Mouse (Mus musculus) left cerebral cortex, adult 18-20 months (tissue): Measurements from ENCODE around the gene Luzp1. TPM values are rescaled to one million over a fixed set of nuclear protein-coding genes. Genes with fewer than 3 reads are reported as not detected.

Experiments used
- DNase-seq, 2 experiments: peaks; one replicate each; pipeline ENCODE4 v3.0.0; 2021 to 2022; ENCODE audit warnings: low spot score in 2 of 2, mixed read lengths in 1 of 2
- total RNA-seq, 2 experiments: library from RNA; stranded (reverse); gene quantifications; 2 replicates each; pipeline ENCODE4 v1.2.3; 2021

Luzp1 gene
- total RNA-seq, 2 experiments from 2014 or later, result 83.9 to 88.2 TPM

DNA sequence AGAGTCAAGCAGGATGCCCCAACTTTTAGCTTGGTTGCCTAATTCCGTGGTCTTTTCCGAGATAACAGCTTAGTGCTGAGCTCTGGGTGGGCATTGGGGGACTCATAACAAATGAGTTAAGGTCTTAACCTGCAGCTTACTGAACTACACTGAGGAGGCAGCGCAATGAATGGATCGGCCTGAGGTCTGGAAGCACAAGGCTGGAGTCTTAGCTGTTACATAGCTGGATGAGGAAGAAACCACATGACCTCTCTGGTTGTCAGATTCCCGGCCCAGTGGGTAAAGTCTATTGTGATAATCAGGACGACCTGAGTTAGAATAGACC is 7.8 kb upstream of the Luzp1 start:
- DNase-seq, result no peak

DNA sequence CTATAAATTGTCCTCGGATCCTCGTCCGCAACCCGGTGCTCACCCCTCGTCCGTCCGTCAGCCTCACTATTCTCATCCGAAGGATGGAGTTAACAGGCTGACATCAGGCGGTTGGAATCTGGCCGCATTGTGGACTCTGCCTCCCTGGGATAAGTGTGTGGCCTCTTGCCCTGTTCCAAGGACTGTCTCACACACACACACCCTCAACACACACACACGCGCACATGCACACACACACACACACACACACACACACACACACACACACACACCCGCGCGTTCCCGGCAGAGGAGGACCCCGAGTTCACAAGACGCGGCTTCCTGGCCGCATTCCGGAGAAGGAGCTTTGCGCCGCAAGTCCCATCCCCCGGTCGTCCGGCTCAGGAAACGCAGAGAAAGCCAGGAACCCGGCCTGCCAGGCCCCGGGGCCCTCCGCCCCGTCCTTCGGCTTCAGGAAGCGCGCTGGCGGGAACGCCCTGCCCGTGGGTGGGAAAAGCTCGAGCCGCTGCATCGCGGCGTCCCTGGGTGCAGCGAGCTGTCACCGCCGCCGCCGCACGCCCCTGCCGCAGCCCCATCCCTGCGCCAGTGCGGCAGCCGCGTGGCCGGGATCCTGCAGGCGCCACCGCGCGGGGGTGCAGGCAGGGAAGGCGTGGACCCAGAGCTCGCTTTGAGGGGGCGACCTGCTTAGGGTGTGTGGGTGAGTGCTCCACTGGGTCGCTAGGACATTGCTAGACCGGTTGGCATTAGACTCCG is 7.3 kb upstream of the Luzp1 start, which contains the start of gene 6030445D17Rik:
Gene 6030445D17Rik (plus strand): TSS at position 165 of the 753 bp plus-strand sequence.
- DNase-seq, result peak; percentile 63 to 80

DNA sequence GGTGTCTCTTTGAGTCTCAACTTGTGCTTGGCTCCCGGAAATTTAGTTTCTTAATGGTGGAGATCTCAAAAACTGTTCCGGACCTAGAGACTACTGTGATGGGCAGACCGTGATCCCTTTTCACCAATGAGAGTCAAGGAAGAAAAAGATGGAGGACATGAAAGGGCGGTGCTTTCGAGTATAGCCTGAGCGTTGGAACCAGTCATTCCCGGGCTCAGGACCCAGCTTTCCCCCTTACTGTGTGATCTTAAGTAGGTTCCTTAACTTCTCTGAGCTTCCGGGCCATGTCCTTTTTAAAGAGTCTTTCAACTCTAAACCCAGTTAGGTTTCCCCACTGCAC is 6.8 kb upstream of the Luzp1 start:
- peak in 1 of 2 experiments; percentile 23 for DNase-seq

DNA sequence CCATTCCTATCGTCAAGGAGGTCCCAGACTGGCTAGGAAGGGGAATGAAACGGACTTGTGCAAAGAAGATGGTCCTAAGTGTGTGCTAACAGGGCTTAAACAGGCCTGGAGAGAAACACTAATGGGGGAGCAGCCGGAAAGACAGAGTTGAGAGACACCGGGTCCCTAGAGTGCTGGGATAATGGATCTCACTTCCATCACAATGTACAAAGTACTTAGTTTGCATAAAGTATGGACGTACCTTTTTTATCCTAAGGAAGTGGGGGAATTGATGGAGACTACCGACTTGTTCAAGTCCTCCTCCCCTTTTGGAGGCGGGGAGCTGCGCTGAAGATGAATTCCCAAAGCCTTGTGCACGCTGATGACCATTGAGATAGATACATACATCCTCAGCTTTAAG is 6.1 kb upstream of the Luzp1 start:
- no peak for DNase-seq

GRCm38 (mm10) chr4:136466226-136466625 is 3.3 kb upstream of the Luzp1 start:
- DNase-seq, result peak in 1 of 2 experiments; percentile 20

- peak; percentile 73 to 82 for DNase-seq
Observed at GRCm38 (mm10) chr4:136468553-136469327, 821 bp upstream of the Luzp1 start.

DNA sequence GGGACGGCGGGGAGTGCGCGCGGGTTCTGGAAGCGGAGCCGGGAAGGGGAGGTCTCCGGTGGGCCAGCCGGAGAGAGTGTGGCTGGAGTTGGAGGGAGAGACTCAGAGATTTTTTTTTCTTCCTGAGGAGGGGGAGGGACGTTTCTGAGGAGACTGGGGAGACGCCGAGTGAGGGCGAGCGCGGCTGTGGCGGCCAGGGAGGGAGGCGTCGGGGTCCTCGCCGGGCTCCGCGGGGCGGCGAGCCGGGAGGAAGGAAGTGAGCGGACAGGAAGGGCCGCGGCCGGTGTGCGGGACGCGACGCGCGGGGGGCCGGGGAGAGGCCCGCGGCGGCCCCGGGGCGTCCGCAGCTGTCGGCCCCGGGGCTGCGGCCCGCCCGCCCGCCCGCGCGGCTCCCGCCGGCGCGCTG is 383 bp downstream of the Luzp1 start:
- DNase-seq, result no peak

DNA sequence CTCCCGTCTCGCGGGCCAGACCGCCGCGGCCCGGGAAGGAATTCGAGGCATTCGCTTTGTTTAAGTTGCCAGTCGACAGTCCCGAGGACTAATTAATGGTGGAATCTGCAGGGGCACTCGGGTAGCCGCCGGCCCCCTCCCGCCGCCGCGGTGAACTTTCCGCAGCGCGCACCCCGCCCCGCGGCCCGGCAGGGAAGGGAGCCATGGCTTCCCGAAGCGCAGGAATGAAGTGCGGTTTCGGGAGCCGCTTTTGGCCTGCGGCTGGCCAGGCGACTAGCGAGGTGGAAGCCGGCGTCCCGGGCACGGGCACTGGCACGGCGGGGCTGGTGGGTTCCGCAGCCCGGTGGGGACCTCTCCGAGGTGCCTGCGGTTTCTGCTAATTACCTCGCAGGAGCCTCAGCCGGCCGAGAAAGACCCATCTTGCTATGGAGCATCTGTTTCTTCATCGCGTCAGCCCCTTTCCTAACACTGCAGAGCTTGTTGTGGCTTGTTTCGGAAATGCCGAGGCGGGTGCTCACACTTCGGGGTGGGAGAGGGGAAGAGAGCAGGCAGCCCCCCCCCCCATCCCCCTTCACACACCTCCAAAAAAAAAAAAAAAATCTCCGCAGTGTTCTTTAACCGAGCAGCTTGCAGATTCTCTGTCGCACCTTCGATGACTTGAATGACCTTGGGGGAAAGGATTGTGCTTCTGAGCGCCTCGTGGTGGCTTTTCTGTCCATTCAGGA is 948 bp downstream of the Luzp1 start:
- peak; percentile 28 to 55 for DNase-seq

DNA sequence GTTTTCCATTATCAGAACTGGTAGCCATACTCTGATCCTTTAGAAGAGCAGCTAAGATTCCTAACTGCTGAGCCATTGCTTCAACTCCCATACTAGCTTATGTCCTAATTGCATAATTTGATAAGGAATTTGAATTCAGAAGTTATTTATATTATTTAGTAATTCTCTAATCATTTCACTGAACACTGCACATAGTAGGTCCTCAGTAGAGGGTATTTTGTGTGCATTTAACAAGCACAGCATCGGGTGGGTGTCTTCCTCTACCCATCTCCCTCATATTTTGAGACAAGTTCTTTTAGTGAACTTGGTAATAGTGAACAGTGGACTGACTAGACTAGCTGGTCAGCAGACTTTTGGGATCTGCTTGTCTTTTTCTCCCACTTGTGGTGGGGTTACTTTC is 7.1 kb downstream of the Luzp1 start:
- no peak for DNase-seq

- DNase-seq, result no peak
Observed at GRCm38 (mm10) chr4:136486549-136486948, 17.0 kb downstream of the Luzp1 start.

- DNase-seq, result no peak
Observed at GRCm38 (mm10) chr4:136495993-136496392, 26.4 kb downstream of the Luzp1 start.

- DNase-seq, result no peak
Observed at GRCm38 (mm10) chr4:136505426-136506215, 36.1 kb downstream of the Luzp1 start.

GRCm38 (mm10) chr4:136509857-136510256 is 40.3 kb downstream of the Luzp1 start:
- peak in 1 of 2 experiments; percentile 5 for DNase-seq

DNA sequence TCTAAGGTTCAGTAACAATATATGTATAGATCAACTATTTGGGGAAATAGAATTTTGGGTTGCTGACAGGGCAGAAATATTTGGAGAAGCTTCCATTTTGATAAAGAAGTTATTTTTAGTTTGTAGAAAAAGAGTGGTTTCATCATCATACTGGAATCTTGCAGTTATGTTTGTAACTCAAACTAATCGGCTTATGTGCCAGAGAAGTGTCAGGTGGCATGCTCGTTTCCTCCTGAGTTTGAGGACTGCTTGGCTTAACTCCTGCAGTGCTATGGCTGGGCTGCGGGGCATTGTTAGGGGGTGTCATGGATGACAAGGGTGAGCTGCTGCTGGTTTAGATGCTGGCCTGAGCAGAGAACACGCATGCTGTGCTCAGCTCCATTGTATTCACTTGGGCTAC is 42.1 kb downstream of the Luzp1 start:
- DNase-seq, result no peak

DNA sequence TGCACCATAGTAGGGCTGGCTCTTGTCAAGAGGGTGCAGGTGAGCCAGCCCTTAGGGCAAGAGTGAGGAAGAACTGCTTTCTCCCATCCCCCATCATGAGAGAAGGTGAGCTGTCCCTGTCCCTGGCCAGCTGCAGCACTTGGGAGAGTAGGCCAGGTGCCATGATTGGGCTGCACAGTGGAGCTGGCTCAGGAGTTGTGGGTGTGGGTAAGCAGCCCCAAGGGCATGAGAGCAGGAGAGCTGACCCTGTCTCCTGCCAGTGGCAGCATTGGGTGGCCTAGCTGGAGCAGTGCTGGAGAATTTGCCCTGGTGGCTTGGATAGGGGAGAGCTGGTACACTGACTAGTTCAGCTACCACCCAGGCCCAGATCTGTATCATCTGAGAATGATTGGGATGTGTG is 43.3 kb downstream of the Luzp1 start:
- no peak for DNase-seq

DNA sequence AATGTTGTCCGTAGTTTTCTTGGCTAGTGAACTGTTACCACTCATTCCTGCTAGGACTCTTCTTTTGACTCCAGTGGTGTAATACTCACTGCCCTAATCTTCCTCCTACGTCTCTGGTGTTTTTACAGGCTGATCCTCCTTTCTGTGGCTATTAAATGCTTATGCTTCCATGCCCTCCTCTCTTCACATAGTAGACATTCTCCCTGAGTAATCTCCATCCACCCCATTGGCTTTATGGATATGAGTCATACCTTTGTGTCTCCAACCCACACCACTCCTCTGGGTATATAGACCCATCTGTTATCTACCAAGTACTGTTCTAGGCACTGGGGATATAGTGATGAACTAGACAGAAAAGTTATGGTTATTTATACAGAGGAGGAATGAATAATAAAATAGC is 48.6 kb downstream of the Luzp1 start:
- no peak for DNase-seq

GRCm38 (mm10) chr4:136518576-136518975 is 49.0 kb downstream of the Luzp1 start:
- DNase-seq, result no peak

DNA sequence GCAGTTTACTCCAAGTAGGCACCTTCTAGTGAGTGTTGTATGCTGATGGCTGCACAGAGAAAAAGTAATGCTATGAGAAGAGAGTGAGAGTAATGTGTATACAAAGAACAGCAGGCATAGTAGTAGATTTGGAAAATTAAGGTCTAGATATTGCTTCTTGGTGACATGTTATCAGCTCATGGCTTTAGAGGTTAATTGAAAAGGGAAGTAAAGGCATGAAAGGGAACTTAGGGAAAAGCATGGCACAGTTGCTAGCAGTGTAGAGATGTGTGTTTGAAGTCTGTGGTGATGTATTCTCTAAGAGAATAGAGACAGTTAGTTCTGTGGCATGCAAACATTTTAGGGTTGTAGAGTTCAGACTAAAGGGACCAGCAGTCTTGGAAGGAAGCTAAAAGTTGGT is 50.3 kb downstream of the Luzp1 start:
- no peak for DNase-seq

DNA sequence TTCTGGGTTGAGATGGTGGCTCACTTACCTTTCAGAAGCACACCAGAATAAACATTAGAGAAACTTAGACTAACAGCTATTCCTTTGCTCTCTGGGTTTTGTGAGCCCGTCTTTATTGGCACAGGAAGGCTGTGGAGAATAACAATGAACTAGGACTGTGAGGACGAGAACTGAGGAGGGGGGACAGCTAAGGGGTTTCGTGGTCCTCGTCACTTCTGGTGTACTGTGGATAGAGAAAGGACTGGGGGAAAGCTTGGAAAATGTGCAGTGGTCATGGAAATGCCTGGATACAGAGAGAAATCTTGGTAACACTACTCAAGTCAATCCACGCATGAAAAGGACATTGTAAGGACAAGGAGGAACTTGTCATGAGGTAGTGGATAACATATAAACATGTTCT is 52.3 kb downstream of the Luzp1 start:
- no peak for DNase-seq

- DNase-seq, result no peak
Observed at GRCm38 (mm10) chr4:136524309-136524708, 54.7 kb downstream of the Luzp1 start.

DNA sequence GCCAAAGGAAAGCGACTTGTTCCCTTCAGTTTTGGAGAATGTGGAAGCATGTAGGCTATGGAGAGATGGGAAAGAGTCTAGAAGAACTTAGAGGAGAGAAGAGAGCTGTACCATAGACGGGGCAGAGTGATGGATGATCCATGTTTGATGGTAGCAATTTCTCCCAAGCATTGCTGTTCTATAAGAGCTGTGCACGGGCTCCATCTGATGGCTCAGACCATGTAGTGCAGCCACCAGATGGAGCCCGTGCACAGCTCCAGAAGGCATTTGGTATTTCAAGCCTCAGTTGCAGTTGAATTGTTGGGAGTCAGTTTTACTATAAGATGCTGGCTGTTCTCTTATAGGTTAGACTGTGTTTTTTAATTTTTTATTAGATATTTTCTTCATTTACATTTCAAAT is 56.9 kb downstream of the Luzp1 start:
- DNase-seq, result peak; percentile 63 to 67
